Mouse (Mus musculus) T-helper 17 cell (primary cell): Measurements from ENCODE around the gene Utp14a.

Source experiments
- in situ Hi-C, 2 experiments: fragments of 300-600 bp; cut with MboI, MseI; formaldehyde crosslinking; loops; 1 replicate in 1 of 2; 2 replicates in 1 of 2; pipeline ENCODE4 v1.15.1; 2025; ENCODE audit warnings: high pct_unique_total_duplicates in 2 of 2

Gene Utp14a

DNA sequence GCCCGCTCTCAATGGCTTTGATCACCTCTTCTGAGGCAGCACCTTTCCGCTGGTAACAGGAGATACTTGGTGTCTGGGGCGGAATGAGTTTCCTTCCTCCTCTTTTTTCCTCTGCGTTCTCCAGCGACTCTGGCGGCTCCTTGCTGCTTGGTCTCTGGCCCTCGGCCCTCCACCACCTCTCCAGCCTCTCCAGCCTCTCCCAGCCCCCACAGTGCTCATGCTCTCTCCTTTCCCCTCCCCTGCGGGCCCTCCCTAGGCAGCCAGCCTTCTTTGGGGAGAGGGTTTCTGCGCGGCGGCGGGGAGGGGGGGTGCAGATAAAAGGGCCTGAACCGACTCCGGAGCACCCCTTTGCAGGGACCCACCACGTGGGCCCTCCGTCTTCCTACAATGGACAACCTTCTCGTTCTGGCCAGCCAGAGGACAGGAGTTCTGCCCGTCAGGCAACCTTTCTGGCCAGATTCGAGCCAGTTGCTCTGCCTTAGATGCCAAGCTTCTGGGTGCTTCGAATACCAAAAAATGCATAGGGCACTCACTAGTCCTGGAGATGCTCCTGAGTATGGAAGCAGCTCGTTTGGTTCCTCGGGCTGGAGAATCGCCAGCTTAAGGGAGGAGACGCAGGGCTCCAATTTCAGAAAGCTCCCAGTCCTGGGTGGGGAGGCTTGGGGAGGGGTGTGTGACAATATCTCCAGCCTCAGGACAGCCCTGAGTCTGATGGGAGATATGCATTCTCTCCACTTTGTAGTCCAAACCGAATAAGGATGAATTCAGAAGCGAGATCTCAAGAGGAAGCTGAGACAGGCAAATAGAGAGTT lies 54.2 kb downstream of the Utp14a start:
- in situ Hi-C loops, result no loop called here

GRCm38 (mm10) chrX:48311727-48312126 lies 55.1 kb downstream of the Utp14a start:
- in situ Hi-C loops, result no loop called here

GRCm38 (mm10) chrX:48314530-48315079 lies 57.9 kb downstream of the Utp14a start:
- in situ Hi-C loops, result no loop called here

DNA sequence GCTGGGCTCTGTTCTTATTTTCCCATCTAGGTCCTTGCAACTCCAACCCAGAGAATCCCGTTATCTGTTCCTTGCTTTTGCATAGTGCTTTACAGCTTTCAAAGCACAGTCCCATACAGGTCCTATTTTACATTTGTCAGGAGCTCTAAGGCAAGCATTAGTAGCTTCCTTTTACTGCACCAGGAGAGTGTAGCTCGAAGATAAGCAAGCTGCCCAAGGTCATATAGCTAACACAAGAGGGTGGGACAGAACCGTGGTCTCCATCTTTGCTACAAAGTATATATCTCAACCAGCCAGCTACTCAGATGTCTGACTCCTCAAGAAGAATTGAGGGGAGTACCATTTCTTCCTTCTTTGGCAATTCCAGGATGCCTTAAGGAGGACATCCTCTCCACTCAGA lies 60.8 kb downstream of the Utp14a start:
- in situ Hi-C loops, result no loop called here

DNA sequence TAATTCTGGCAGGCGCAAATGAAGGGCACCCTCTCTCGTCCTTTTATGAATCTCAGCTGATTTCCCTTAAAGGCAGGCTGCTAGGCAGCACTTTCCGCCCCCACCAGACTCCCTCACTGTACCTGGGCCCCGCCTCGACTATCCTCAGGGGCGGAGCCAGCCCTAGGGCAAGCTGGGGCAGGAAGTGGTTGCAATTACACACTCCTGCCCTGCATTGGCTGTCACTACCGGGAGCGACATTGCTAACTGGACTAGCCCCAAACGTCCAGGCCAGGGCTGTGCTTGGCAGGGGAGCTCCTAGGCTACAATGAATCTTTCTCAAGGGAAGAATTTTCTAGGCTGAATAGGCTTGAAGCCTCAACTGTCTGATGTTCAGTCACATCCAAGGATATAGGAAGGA lies 61.5 kb downstream of the Utp14a start:
- in situ Hi-C loops, result no loop called here
